Mouse (Mus musculus): ENCODE data around the gene B230219D22Rik. TPM values are rescaled to one million over a fixed set of nuclear protein-coding genes. Genes with fewer than 3 reads are reported as not detected.

The B230219D22Rik gene
- 20.4 and 21.8 TPM in 2 replicates for polyA plus RNA-seq (2015; fragmentation: Nextera tagmentation; extraction: Ambion mirVana)

- Histone ChIP-seq H3K27ac (ENCODE audit: low read depth, low read length) (peak within 1 kb of the TSS; percentile 98), H3K4me1 (replicated peaks; ENCODE audit: control insufficient read depth, insufficient read depth, low read length) (peaks cover 9% of the 10 kb centered on the region; the same call in 1 of the 2 replicates), H3K27me3 (replicated peaks; ENCODE audit: control insufficient read depth, insufficient read depth, low read length) (no peaks in the 10 kb centered on the region), H3K4me2 (replicated peaks; ENCODE audit: low read depth) (peak within 1 kb of the TSS; percentile 72), H3K9me3 (ENCODE audit: control insufficient read depth) (no peaks in the 10 kb centered on the region), H3K9ac (ENCODE audit: low read depth, low read length) (peak within 1 kb of the TSS; percentile 99), H3K4me3 (ENCODE audit: low read depth, low read length) (peak within 1 kb of the TSS; percentile 90), H3K36me3 (ENCODE audit: control insufficient read depth, insufficient read depth) (no peaks in the 10 kb centered on the region)
- ATAC-seq, result peak; percentile 98
- TF ChIP-seq CTCF (IDR thresholded peaks at IDR 0.05; ENCODE audit: low read depth), result peak; percentile 50
- WGBS, result under 1% methylated on average over 49 of the region's 51 CpGs
Observed at GRCm38 (mm10) chr13:55692535-55693242, at the start of gene B230219D22Rik. TSS of gene B230219D22Rik (plus strand) at chr13:55693124.

GRCm38 (mm10) chr13:55644525-55644924 is 48.4 kb upstream of the B230219D22Rik start:
- Histone ChIP-seq H3K9me3 (ENCODE audit: control insufficient read depth) (no peaks in the 10 kb centered on the region), H3K4me3 (ENCODE audit: low read depth, low read length) (no peak overlapping the region), H3K4me2 (replicated peaks; ENCODE audit: low read depth) (no peak overlapping the region), H3K36me3 (ENCODE audit: control insufficient read depth, insufficient read depth) (peaks cover 66% of the 10 kb centered on the region), H3K27ac (ENCODE audit: low read depth, low read length) (no peak overlapping the region), H3K27me3 (replicated peaks; ENCODE audit: control insufficient read depth, insufficient read depth, low read length) (no peaks in the 10 kb centered on the region), H3K4me1 (replicated peaks; ENCODE audit: control insufficient read depth, insufficient read depth, low read length) (no peaks in the 10 kb centered on the region), H3K9ac (ENCODE audit: low read depth, low read length) (no peak overlapping the region)
- TF ChIP-seq CTCF (IDR thresholded peaks at IDR 0.05; ENCODE audit: low read depth), result peak; percentile 65
- WGBS, result 94% methylated on average over 2 of the region's 2 CpGs
- no peak for ATAC-seq

- Histone ChIP-seq H3K4me1 (replicated peaks; ENCODE audit: control insufficient read depth, insufficient read depth, low read length) (no peaks in the 10 kb centered on the region), H3K4me2 (replicated peaks; ENCODE audit: low read depth) (no peak overlapping the region), H3K27ac (ENCODE audit: low read depth, low read length) (no peak overlapping the region), H3K9me3 (ENCODE audit: control insufficient read depth) (no peaks in the 10 kb centered on the region), H3K36me3 (ENCODE audit: control insufficient read depth, insufficient read depth) (peaks cover 95% of the 10 kb centered on the region), H3K27me3 (replicated peaks; ENCODE audit: control insufficient read depth, insufficient read depth, low read length) (no peaks in the 10 kb centered on the region), H3K9ac (ENCODE audit: low read depth, low read length) (no peak overlapping the region), H3K4me3 (ENCODE audit: low read depth, low read length) (no peak overlapping the region)
- WGBS, result 86% methylated on average over 12 of the region's 12 CpGs
- no peak for ATAC-seq
- peak; percentile 52 for TF ChIP-seq CTCF (IDR thresholded peaks at IDR 0.05; ENCODE audit: low read depth)
Observed at GRCm38 (mm10) chr13:55650098-55650497, 42.8 kb upstream of the B230219D22Rik start.

GRCm38 (mm10) chr13:55650980-55651379 is 41.9 kb upstream of the B230219D22Rik start:
- peaks cover 95% of the 10 kb centered on the region for H3K36me3 ChIP-seq (ENCODE audit: control insufficient read depth, insufficient read depth)

GRCm38 (mm10) chr13:55668550-55668949 is 24.4 kb upstream of the B230219D22Rik start:
- peaks cover 93% of the 10 kb centered on the region for H3K36me3 ChIP-seq (ENCODE audit: control insufficient read depth, insufficient read depth)
- ATAC-seq, result no peak
- 74% methylated on average over 6 of the region's 6 CpGs for WGBS

More at GRCm38 (mm10) chr13:55650980-55651379, 41.9 kb upstream of the B230219D22Rik start:
- H3K27me3 ChIP-seq (replicated peaks; ENCODE audit: control insufficient read depth, insufficient read depth, low read length), result no peaks in the 10 kb centered on the region
- no peak overlapping the region for H3K4me3 ChIP-seq (ENCODE audit: low read depth, low read length)
- H3K4me2 ChIP-seq (replicated peaks; ENCODE audit: low read depth), result no peak overlapping the region
- TF ChIP-seq CTCF (IDR thresholded peaks at IDR 0.05; ENCODE audit: low read depth), result no peak
- no peaks in the 10 kb centered on the region for H3K4me1 ChIP-seq (replicated peaks; ENCODE audit: control insufficient read depth, insufficient read depth, low read length)
- H3K27ac ChIP-seq (ENCODE audit: low read depth, low read length), result no peak overlapping the region
- no peaks in the 10 kb centered on the region for H3K9me3 ChIP-seq (ENCODE audit: control insufficient read depth)
- 87% methylated on average over 6 of the region's 6 CpGs for WGBS
- no peak for ATAC-seq
- H3K9ac ChIP-seq (ENCODE audit: low read depth, low read length), result no peak overlapping the region

GRCm38 (mm10) chr13:55672711-55673110 is 20.2 kb upstream of the B230219D22Rik start:
- TF ChIP-seq CTCF (IDR thresholded peaks at IDR 0.05; ENCODE audit: low read depth), result no peak
- WGBS, result 93% methylated on average over 6 of the region's 6 CpGs

More at GRCm38 (mm10) chr13:55668550-55668949, 24.4 kb upstream of the B230219D22Rik start:
- no peaks in the 10 kb centered on the region for H3K9me3 ChIP-seq (ENCODE audit: control insufficient read depth)
- H3K4me3 ChIP-seq (ENCODE audit: low read depth, low read length), result no peak overlapping the region
- H3K9ac ChIP-seq (ENCODE audit: low read depth, low read length), result no peak overlapping the region
- H3K4me2 ChIP-seq (replicated peaks; ENCODE audit: low read depth), result no peak overlapping the region
- no peaks in the 10 kb centered on the region for H3K27me3 ChIP-seq (replicated peaks; ENCODE audit: control insufficient read depth, insufficient read depth, low read length)
- H3K27ac ChIP-seq (ENCODE audit: low read depth, low read length), result no peak overlapping the region
- H3K4me1 ChIP-seq (replicated peaks; ENCODE audit: control insufficient read depth, insufficient read depth, low read length), result no peaks in the 10 kb centered on the region
- peak; percentile 65 for TF ChIP-seq CTCF (IDR thresholded peaks at IDR 0.05; ENCODE audit: low read depth)

More at GRCm38 (mm10) chr13:55672711-55673110, 20.2 kb upstream of the B230219D22Rik start:
- no peak overlapping the region for H3K9ac ChIP-seq (ENCODE audit: low read depth, low read length)
- ATAC-seq, result no peak
- no peak overlapping the region for H3K27ac ChIP-seq (ENCODE audit: low read depth, low read length)
- H3K9me3 ChIP-seq (ENCODE audit: control insufficient read depth), result no peaks in the 10 kb centered on the region
- H3K4me1 ChIP-seq (replicated peaks; ENCODE audit: control insufficient read depth, insufficient read depth, low read length), result no peaks in the 10 kb centered on the region
- no peak overlapping the region for H3K4me3 ChIP-seq (ENCODE audit: low read depth, low read length)
- peaks cover 84% of the 10 kb centered on the region for H3K36me3 ChIP-seq (ENCODE audit: control insufficient read depth, insufficient read depth)
- no peak overlapping the region for H3K4me2 ChIP-seq (replicated peaks; ENCODE audit: low read depth)
- no peaks in the 10 kb centered on the region for H3K27me3 ChIP-seq (replicated peaks; ENCODE audit: control insufficient read depth, insufficient read depth, low read length)

All from intestine, postnatal 0 days (tissue).